Mouse (Mus musculus) heart, postnatal 25 days (tissue): ENCODE results near the gene Pole4. TPM values are rescaled to one million over a fixed set of nuclear protein-coding genes. Genes with fewer than 3 reads are reported as not detected.
"Not testable (repeated sequence)": the region's sequence is repeated elsewhere in the genome, so short reads cannot be mapped to it uniquely, and the experiment has no call there.

Experiments
- DNase-seq: peaks from one replicate; pipeline ENCODE4 v3.0.0; 2022; ENCODE audit warnings: low spot score
- intact Hi-C: fragments of 180-260 bp; cut with DNase I; formaldehyde crosslinking; loops from one replicate; pipeline ENCODE4 v1.15.1; 2025
- total RNA-seq, 2 experiments: library from RNA; stranded (reverse); gene quantifications; 2 replicates each; pipeline ENCODE4 v1.2.3; 2021

Pole4 gene
- total RNA-seq, 2 experiments from 2014 or later: 16.8 to 21.0 TPM

GRCm38 (mm10) chr6:82649096-82649495, 56.1 kb downstream of the Pole4 start:
- intact Hi-C loops: no loop called here
- DNase-seq: no peak

- intact Hi-C loops: no loop called here
- no peak for DNase-seq
Measured at GRCm38 (mm10) chr6:82647940-82648655, 57.1 kb downstream of the Pole4 start.

GRCm38 (mm10) chr6:82647001-82647400, 58.2 kb downstream of the Pole4 start:
- no peak for DNase-seq
- intact Hi-C loops: no loop called here

GRCm38 (mm10) chr6:82640046-82640445, 65.1 kb downstream of the Pole4 start:
- no peak for DNase-seq
- intact Hi-C loops: no loop called here

- intact Hi-C loops, DNase-seq: not testable (repeated sequence)
Measured at GRCm38 (mm10) chr6:82625331-82625730, 79.8 kb downstream of the Pole4 start.

- no peak for DNase-seq
- intact Hi-C loops: no loop called here
Measured at GRCm38 (mm10) chr6:82613201-82613600, 92.0 kb downstream of the Pole4 start.

- DNase-seq: no peak
- intact Hi-C loops: no loop called here
Measured at GRCm38 (mm10) chr6:82611049-82611448, 94.1 kb downstream of the Pole4 start.

GRCm38 (mm10) chr6:82609339-82609926, 95.7 kb downstream of the Pole4 start:
- intact Hi-C loops: no loop called here
- no peak for DNase-seq

- DNase-seq: no peak
- intact Hi-C loops: no loop called here
Measured at GRCm38 (mm10) chr6:82608756-82609155, 96.4 kb downstream of the Pole4 start.

- intact Hi-C loops: loop anchor here (5.0 kb wide), 1 partner anchor 617 kb away; no protein-coding TSS in a partner anchor
- no peak for DNase-seq
Measured at GRCm38 (mm10) chr6:82604791-82605190, 100.4 kb downstream of the Pole4 start.

- intact Hi-C loops: loop anchor here (5.0 kb wide), 1 partner anchor 616 kb away; no protein-coding TSS in a partner anchor
- DNase-seq: no peak
Measured at GRCm38 (mm10) chr6:82603665-82604064, 101.5 kb downstream of the Pole4 start.

GRCm38 (mm10) chr6:82603228-82603627, 101.9 kb downstream of the Pole4 start:
- no peak for DNase-seq
- intact Hi-C loops: loop anchor here (5.0 kb wide), 1 partner anchor 616 kb away; no protein-coding TSS in a partner anchor

- no peak for DNase-seq
- intact Hi-C loops: no loop called here
Measured at GRCm38 (mm10) chr6:82595461-82596090, 109.6 kb downstream of the Pole4 start.

GRCm38 (mm10) chr6:82589387-82589786, 115.8 kb downstream of the Pole4 start:
- no peak for DNase-seq
- intact Hi-C loops: no loop called here

- intact Hi-C loops: no loop called here
- DNase-seq: no peak
Measured at GRCm38 (mm10) chr6:82585396-82585795, 119.8 kb downstream of the Pole4 start.

GRCm38 (mm10) chr6:82575445-82575844, 129.7 kb downstream of the Pole4 start:
- no peak for DNase-seq
- intact Hi-C loops: no loop called here

Other genes with a start within 250 kb of the Pole4 start
- gene Hk2, start 69.1 kb upstream of the Pole4 start, total RNA-seq: 100 to 1,000 TPM; 268 to 296 TPM
- under 1 TPM; 0.34 to 0.47 TPM for gene Sema4f, start 234.4 kb upstream of the Pole4 start, total RNA-seq
- gene M1ap, start 241.5 kb upstream of the Pole4 start, total RNA-seq: under 1 TPM in 1 of 2 experiments, not detected in 1; 0.17 TPM